Mouse (Mus musculus): ENCODE measurements at regions not wholly inside any gene's neighbourhood (a gene's known extent, or its start where the extent isn't known, plus 50 kb on each side); places are given as distances from the start of the nearest gene placed in this dataset.

- DNase-seq (ENCODE audit: low spot score in 2 of 2) = no peak
These were observed 208.4 kb upstream of the Gpr101 start for GRCm38 (mm10) chrX:57711914-57712313.

GRCm38 (mm10) chrX:57709115-57709877 is 205.7 kb upstream of the Gpr101 start:
- DNase-seq (ENCODE audit: low spot score in 2 of 2) = no peak

- no peak for DNase-seq (ENCODE audit: low spot score in 2 of 2)
These were observed 204.9 kb upstream of the Gpr101 start for GRCm38 (mm10) chrX:57708501-57708900.

GRCm38 (mm10) chrX:57707932-57708331 is 204.4 kb upstream of the Gpr101 start:
- no peak for DNase-seq (ENCODE audit: low spot score in 2 of 2)

GRCm38 (mm10) chrX:57706683-57707308 is 203.2 kb upstream of the Gpr101 start:
- no peak for DNase-seq (ENCODE audit: low spot score in 2 of 2)

- DNase-seq (ENCODE audit: low spot score in 2 of 2) = no peak
These were observed 188.9 kb upstream of the Gpr101 start for GRCm38 (mm10) chrX:57692506-57692905.

- DNase-seq (ENCODE audit: low spot score in 2 of 2) = no peak
These were observed 173.2 kb upstream of the Gpr101 start for GRCm38 (mm10) chrX:57676764-57677163.

GRCm38 (mm10) chrX:57674955-57675354 is 171.4 kb upstream of the Gpr101 start:
- DNase-seq (ENCODE audit: low spot score in 2 of 2) = no peak

GRCm38 (mm10) chrX:57659571-57659970 is 156.0 kb upstream of the Gpr101 start:
- DNase-seq (ENCODE audit: low spot score in 2 of 2) = no peak

- DNase-seq (ENCODE audit: low spot score in 2 of 2) = peak in 1 of 2 experiments; percentile 9
These were observed 152.5 kb upstream of the Gpr101 start for GRCm38 (mm10) chrX:57656035-57656434.

- no peak for DNase-seq (ENCODE audit: low spot score in 2 of 2)
These were observed 151.9 kb upstream of the Gpr101 start for GRCm38 (mm10) chrX:57655483-57655882.
